Mouse (Mus musculus) neural tube, embryonic 15.5 days (tissue): ENCODE data around the gene Tmem184a. TPM values are rescaled to one million over a fixed set of nuclear protein-coding genes. Genes with fewer than 3 reads are reported as not detected.

Experiments
- ATAC-seq: fragments of 200-750 bp; cut with Nextera tagmentation; 2 replicates; pipeline ENCODE4 v1.8.0; 2017; ENCODE audit warnings: mild to moderate bottlenecking, moderate TSS enrichment, moderate library complexity; ENCODE audit not compliant: low FRiP score
- H3K27ac ChIP-seq: fragments of 300-500 bp; sonication (generic); replicated peaks from 2 replicates; pipeline ENCODE4 v1.5.1; 2015; ENCODE audit warnings: mild to moderate bottlenecking, inconsistent platforms
- H3K27me3 ChIP-seq: fragments of 300-500 bp; sonication (generic); replicated peaks from 2 replicates; pipeline ENCODE4 v1.6.1; 2015; ENCODE audit warnings: inconsistent platforms
- H3K36me3 ChIP-seq: fragments of 300-500 bp; sonication (generic); 2 replicates; pipeline ENCODE4 v1.6.1; 2015; ENCODE audit warnings: inconsistent platforms
- H3K4me1 ChIP-seq: fragments of 300-500 bp; sonication (generic); 2 replicates; pipeline ENCODE4 v1.6.1; 2015; ENCODE audit warnings: inconsistent platforms
- H3K4me2 ChIP-seq: fragments of 300-500 bp; sonication (generic); 2 replicates; pipeline ENCODE4 v1.6.1; 2015; ENCODE audit warnings: inconsistent platforms, mild to moderate bottlenecking, moderate library complexity
- H3K4me3 ChIP-seq: fragments of 300-500 bp; sonication (generic); replicated peaks from 2 replicates; pipeline ENCODE4 v1.5.1; 2015; ENCODE audit warnings: mild to moderate bottlenecking, inconsistent platforms
- H3K9ac ChIP-seq: fragments of 300-500 bp; sonication (generic); replicated peaks from 2 replicates; pipeline ENCODE4 v1.6.1; 2015; ENCODE audit warnings: mild to moderate bottlenecking, inconsistent platforms
- H3K9me3 ChIP-seq: fragments of 300-500 bp; sonication (generic); replicated peaks from 2 replicates; pipeline ENCODE4 v1.6.1; 2016; ENCODE audit warnings: inconsistent platforms
- WGBS: fragments of 180-500 bp; shearing (Covaris S2); methylation state at CpG from one replicate; pipeline ENCODE4 v1.1.7; 2015; ENCODE audit warnings: mixed read lengths; 5-methylcytosine and 5-hydroxymethylcytosine counted together
- polyA plus RNA-seq: library from polyadenylated mRNA; unstranded; fragments of >200 nt; fragmentation: Nextera tagmentation; extraction: Ambion mirVana; gene quantifications from 2 replicates; pipeline ENCODE4 v1.2.1, GENCODE M21; 2015

Tmem184a gene
- 0.20 and 1.7 TPM in 2 replicates for polyA plus RNA-seq

DNA sequence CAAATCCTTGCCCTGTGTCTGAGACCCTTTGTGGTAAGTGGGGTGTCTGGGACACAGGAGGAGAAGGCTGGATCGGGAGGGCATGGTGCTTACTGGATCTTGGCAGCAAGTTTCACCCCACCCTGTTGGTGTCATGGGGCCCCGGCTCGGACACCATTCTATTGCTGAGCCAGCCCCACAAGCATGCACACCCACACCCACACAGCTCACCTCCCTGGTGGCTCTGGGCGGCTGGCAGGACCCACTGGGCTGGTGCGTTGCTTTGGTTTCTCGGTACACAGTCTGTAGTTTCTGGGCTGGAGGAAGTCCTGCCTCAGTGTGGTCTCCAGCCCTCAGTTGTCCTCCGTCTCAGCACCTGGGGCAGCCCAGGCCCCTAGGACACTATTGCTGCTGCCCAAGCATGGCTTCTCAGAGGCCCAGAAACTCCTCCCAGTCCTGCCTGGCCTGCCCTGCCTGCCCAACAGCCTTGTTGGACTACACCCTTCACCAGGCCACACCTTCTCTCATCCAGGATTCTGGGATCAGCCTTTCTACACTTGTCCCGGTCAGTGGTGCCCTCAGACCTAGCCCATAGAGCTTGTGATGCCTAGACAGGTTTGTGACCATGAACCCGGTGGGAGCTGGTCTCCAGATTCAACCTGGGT lies at the start of gene Tmem184a:
TSS of gene Tmem184a (minus strand) at position 380 of the 644 bp plus-strand sequence.
- Histone ChIP-seq H3K27ac (no peak within 1 kb of the TSS), H3K4me3 (no peak within 1 kb of the TSS), H3K36me3 (peaks cover 27% of the 10 kb centered on the region), H3K4me2 (no peak within 1 kb of the TSS), H3K27me3 (peaks cover 14% of the 10 kb centered on the region), H3K4me1 (peaks cover 8% of the 10 kb centered on the region), H3K9ac (no peak within 1 kb of the TSS), H3K9me3 (no peaks in the 10 kb centered on the region)
- no peak for ATAC-seq
- WGBS: 89% methylated on average over 9 of the region's 9 CpGs

DNA sequence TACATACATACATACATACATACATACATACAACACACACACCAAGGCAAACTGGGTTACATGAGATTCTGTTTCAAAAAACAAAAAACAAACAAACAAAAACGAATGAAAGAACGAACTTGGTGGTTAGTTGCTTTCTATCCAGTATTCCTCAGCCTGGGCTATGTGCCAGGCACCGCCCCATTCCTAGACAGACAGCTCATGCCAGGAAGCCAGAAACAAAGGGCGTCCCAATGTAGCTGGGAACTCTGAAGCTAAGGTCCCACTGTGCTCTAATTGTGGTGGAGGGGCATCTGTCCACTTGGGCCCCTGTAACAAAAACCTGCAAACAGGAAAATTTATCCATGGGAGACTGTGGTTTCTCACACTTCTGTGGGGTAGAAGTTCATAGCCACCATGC lies 43.0 kb upstream of the Tmem184a start:
- no peaks in the 10 kb centered on the region for H3K27me3 ChIP-seq
- H3K9ac ChIP-seq: no peak overlapping the region
- H3K27ac ChIP-seq: no peak overlapping the region
- peaks cover 6% of the 10 kb centered on the region for H3K4me1 ChIP-seq
- no peak overlapping the region for H3K4me3 ChIP-seq
- no peaks in the 10 kb centered on the region for H3K36me3 ChIP-seq
- no peak for ATAC-seq
- no peaks in the 10 kb centered on the region for H3K9me3 ChIP-seq
- no peak overlapping the region for H3K4me2 ChIP-seq
- 52% methylated on average over 4 of the region's 4 CpGs for WGBS

DNA sequence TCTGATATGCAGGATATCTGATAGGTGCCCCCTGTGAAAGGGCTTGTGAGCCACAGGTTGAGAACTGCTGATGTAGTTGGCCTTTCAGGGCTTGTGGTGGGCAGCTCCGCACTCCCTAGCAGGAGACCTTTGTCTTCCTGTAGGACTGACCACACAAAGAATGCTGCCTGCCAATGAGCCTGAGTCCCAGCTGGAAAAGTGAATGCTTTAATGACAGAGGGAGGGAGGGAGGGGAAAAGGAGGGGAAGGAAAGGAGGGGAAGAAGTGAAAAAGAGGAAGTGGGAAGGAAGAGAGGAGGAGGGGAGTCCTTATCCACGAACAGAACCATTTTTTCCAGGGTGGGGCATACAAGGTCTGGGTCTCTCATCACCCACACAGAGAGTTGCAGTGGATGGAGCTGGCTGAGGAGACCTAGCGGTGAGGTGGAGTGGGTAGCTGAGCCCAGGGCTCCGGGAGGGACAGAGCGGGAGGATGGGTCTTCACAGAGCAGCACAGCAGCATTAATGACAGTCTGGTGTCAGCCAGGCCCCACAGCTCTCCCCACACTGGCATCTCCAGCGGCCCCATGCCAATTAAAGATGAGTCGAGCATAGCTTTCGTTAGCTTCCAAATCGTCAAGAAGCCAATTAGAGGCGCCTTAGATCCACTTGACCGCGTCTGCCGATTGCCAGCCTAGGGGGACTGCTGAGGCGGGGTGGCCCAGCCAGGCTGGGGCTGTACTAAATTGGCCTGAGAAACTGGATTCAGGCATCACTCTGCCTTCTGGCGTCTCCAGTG lies 40.8 kb upstream of the Tmem184a start:
- ATAC-seq: no peak
- H3K4me1 ChIP-seq: peaks cover 6% of the 10 kb centered on the region
- H3K9me3 ChIP-seq: no peaks in the 10 kb centered on the region
- H3K36me3 ChIP-seq: no peaks in the 10 kb centered on the region
- H3K27me3 ChIP-seq: no peaks in the 10 kb centered on the region
- H3K27ac ChIP-seq: no peak overlapping the region
- no peak overlapping the region for H3K9ac ChIP-seq
- WGBS: 20% methylated on average over 15 of the region's 15 CpGs
- H3K4me3 ChIP-seq: no peak overlapping the region
- peak overlapping the region; percentile 25; the same call in 1 of the 2 replicates for H3K4me2 ChIP-seq

DNA sequence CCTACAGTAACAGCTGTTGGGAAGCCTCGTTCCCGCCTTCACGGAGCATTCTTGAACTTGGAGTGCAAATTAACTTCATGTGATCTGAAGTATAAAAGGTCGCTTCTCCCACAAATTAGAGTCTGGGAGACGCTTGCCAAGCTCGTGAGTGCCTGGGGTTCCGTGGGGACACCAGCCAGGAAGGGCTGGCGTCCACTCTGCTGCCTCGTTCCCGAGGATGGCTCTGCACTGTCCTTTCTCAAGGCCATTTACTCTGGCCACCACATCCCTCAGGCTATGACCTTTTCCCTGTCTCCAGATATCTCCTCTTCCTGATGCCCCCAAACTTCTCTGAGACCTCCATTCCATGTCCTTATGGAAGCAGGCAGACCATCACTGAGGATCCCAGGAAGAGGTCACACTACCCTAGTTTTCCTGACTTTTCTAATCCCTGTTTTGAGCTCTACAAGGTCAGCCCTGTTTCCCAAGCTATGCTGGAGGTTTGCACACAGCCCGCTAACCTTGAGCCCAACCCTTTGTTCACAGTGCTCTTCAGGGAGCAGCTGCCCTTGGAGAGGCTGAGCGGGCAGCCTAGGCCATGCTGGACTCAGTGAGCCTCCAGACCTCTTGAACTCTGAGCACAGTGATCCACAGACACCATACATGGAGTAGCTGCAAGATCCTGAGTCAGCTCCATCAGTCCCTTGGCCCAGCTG lies 30.1 kb upstream of the Tmem184a start:
- H3K4me2 ChIP-seq: no peak overlapping the region
- no peak for ATAC-seq
- H3K9me3 ChIP-seq: 0 out of 2 replicates have a peak, but pooled peaks cover 3% of the 10 kb centered on the region
- no peak overlapping the region for H3K9ac ChIP-seq
- 74% methylated on average over 12 of the region's 12 CpGs for WGBS
- H3K4me1 ChIP-seq: peaks cover 18% of the 10 kb centered on the region
- H3K27ac ChIP-seq: no peak overlapping the region
- no peak overlapping the region for H3K4me3 ChIP-seq
- H3K36me3 ChIP-seq: no peaks in the 10 kb centered on the region
- H3K27me3 ChIP-seq: no peaks in the 10 kb centered on the region

DNA sequence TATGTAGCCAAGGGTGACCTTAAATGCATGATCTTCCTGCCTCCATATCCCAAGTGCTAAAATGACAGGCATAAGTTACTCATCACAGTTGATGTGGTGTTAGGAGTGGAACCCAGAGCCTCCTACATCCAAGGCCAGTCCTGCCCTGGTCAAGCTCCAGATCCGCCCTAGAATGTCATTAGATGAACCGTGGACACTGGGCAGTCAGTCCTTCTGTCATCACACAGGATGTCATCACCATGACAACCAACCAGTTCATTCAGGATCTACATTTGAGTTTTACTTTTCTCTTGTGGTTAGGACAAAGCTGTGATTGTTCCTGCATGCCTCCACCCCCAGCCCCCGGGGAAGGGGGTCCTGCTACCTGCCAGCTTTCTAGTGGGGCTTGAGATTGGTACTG lies 19.4 kb upstream of the Tmem184a start:
- ATAC-seq: no peak
- 24% methylated on average over 3 of the region's 3 CpGs for WGBS
- H3K9me3 ChIP-seq: no peaks in the 10 kb centered on the region; the same call in 1 of the 2 replicates
- no peak overlapping the region for H3K9ac ChIP-seq
- no peaks in the 10 kb centered on the region for H3K4me1 ChIP-seq
- no peak overlapping the region for H3K4me2 ChIP-seq
- no peak overlapping the region for H3K4me3 ChIP-seq
- peaks cover 4% of the 10 kb centered on the region; the same call in 1 of the 2 replicates for H3K27me3 ChIP-seq
- H3K27ac ChIP-seq: no peak overlapping the region
- no peaks in the 10 kb centered on the region for H3K36me3 ChIP-seq

DNA sequence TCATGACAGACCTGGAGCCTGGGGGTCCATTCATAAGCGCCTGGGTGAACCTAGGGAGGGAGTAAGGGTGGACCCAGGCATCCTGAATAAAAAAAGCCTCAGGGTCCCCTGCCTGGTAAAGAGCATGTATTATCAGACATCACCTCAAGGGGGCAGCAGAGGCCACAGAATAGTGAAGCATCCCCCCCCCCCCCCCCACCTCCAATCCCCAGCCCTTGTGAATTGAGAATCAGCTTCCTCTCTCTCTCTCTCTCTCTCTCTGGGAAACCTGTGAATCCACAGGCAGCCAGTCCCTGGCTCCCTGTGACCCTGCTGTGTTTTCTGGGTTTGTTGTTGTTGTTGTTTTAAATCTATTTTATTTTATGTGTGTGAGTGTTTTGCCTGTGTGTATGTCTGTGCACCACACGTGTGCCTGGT lies 18.8 kb upstream of the Tmem184a start:
- H3K9ac ChIP-seq: no peak overlapping the region
- no peaks in the 10 kb centered on the region for H3K9me3 ChIP-seq
- H3K36me3 ChIP-seq: no peaks in the 10 kb centered on the region
- peaks cover 7% of the 10 kb centered on the region; the same call in 1 of the 2 replicates for H3K27me3 ChIP-seq
- no peak; the same call in 1 of the 2 replicates for ATAC-seq
- H3K4me1 ChIP-seq: no peaks in the 10 kb centered on the region
- no peak overlapping the region for H3K4me3 ChIP-seq
- no peak overlapping the region for H3K27ac ChIP-seq
- whole genome bisulfite sequencing: 14% methylated on average over 2 of the region's 2 CpGs
- no peak overlapping the region for H3K4me2 ChIP-seq

DNA sequence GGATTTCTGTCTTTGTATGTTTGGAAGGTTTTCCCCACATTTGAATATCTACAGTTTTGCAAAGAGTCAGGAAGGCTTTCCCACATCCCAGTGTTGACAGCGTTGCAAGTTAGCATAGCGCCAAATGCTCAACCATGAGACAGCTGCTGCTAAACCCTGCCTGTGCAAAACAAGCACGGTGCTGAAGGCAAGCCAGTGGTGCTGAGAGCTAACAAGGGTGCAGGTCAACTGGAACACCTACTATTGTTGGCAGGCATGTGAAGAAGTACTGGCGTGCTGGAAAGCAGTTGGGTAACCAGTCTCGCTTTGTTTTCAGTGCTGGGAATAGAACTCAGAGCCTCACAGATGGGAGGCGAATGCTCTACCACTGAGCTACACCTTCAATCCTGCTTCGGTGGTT lies 16.0 kb upstream of the Tmem184a start:
- ATAC-seq: no peak
- Histone ChIP-seq H3K9me3 (no peaks in the 10 kb centered on the region), H3K4me3 (no peak overlapping the region), H3K9ac (no peak overlapping the region), H3K27me3 (peaks cover 7% of the 10 kb centered on the region; the same call in 1 of the 2 replicates), H3K27ac (no peak overlapping the region), H3K4me2 (no peak overlapping the region), H3K36me3 (no peaks in the 10 kb centered on the region), H3K4me1 (no peaks in the 10 kb centered on the region)
- 90% methylated on average over 7 of the region's 7 CpGs for WGBS

DNA sequence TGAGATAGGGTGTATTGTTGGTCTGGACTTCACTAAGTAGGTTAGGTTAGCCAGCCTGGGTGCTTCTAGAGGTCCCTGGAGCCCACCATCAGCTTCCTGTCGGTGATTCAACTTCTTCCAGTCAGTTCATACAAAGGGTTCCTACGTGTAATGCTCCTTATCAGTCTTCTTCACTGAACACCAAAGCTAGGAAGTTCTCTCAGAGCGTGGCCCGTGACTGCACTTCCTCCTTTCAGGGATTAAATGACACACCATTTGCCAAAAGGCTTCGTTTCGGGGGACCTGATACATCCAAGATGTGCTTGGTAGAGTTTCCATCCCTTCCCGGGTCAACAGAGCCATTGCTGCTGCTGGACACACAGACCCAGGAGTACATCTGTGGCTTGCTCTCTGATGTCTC lies 12.4 kb upstream of the Tmem184a start:
- Histone ChIP-seq H3K27ac (no peak overlapping the region), H3K27me3 (0 out of 2 replicates have a peak, but pooled peaks cover 3% of the 10 kb centered on the region), H3K4me2 (no peak overlapping the region), H3K9ac (no peak overlapping the region), H3K4me1 (no peaks in the 10 kb centered on the region), H3K4me3 (no peak overlapping the region), H3K9me3 (no peaks in the 10 kb centered on the region), H3K36me3 (no peaks in the 10 kb centered on the region)
- ATAC-seq: no peak
- WGBS: 83% methylated on average over 7 of the region's 7 CpGs

DNA sequence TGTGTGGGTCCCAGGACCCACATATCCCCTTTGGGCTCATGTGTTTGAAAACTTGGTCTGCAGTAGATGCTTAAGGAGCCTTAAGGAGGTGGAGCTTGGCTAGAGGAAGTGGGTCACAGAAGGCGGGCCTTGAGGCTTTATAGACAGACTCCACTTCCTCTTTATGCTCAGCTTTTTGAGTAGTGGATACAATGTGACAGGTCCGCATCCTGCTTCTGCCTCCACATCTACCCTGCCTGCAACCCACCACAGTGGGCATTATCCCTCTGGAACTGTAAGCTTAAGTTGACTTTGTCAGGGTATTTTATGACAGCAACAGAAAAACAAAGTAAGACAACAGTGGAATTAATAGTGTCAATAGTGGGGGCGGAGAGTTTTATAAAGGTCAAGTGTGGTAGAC lies 11.0 kb upstream of the Tmem184a start:
- H3K4me2 ChIP-seq: no peak overlapping the region
- no peak overlapping the region for H3K27ac ChIP-seq
- no peak overlapping the region for H3K4me3 ChIP-seq
- H3K27me3 ChIP-seq: 0 out of 2 replicates have a peak, but pooled peaks cover 3% of the 10 kb centered on the region
- no peaks in the 10 kb centered on the region for H3K36me3 ChIP-seq
- ATAC-seq: no peak
- H3K9me3 ChIP-seq: no peaks in the 10 kb centered on the region
- no peak overlapping the region for H3K9ac ChIP-seq
- WGBS: 92% methylated on average over 3 of the region's 3 CpGs
- peaks cover 8% of the 10 kb centered on the region for H3K4me1 ChIP-seq

DNA sequence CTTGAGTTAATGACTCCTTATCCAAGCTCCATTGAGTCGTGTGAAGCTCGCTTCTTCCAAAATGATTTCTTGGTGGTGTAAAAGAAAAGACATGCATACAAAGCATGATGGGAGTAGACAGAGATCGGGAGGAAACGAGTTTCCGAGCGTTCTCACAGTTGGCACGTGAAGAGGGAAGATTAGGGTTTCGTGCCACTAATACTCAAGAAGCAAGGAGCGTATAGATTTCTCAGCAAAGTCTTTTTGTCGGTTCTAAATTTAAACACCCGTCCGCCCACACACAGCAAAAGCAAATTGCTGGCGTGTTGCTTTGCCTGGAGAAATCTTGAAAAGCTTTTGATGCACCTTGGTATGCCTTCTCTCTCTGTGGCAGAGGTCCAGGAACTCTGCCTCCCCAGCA lies 9.7 kb upstream of the Tmem184a start:
- H3K36me3 ChIP-seq: no peaks in the 10 kb centered on the region
- H3K27me3 ChIP-seq: 0 out of 2 replicates have a peak, but pooled peaks cover 3% of the 10 kb centered on the region
- no peak for ATAC-seq
- H3K27ac ChIP-seq: no peak overlapping the region
- no peaks in the 10 kb centered on the region for H3K9me3 ChIP-seq
- H3K9ac ChIP-seq: no peak overlapping the region
- H3K4me1 ChIP-seq: peaks cover 20% of the 10 kb centered on the region
- 78% methylated on average over 13 of the region's 13 CpGs for WGBS
- H3K4me3 ChIP-seq: no peak overlapping the region
- no peak overlapping the region for H3K4me2 ChIP-seq

DNA sequence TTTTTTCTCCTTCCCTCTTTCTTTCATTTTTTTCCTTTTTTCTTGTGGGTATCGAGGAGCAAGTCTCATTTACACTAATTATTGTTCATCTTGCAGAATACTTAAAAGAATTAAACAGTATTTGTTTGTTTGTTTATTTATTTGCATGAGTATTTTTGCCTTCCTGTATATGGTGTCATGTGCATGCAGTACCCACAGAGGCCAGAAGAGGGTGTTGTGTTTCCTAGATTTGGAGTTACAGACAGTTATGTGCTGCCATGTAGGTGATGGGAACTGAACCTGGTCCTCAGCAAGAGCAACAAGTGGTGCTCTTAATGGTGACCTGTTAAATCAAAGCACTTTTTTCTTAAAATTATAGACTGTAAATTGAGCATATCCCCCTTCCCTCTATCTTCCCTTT lies 7.9 kb upstream of the Tmem184a start:
- no peak for ATAC-seq
- no peaks in the 10 kb centered on the region for H3K27me3 ChIP-seq
- no peak overlapping the region for H3K9ac ChIP-seq
- H3K4me2 ChIP-seq: no peak overlapping the region
- peaks cover 13% of the 10 kb centered on the region for H3K36me3 ChIP-seq
- H3K9me3 ChIP-seq: no peaks in the 10 kb centered on the region
- no peak overlapping the region for H3K27ac ChIP-seq
- H3K4me1 ChIP-seq: peaks cover 21% of the 10 kb centered on the region
- no peak overlapping the region for H3K4me3 ChIP-seq
- WGBS: 97% methylated on average over 1 of the region's 1 CpGs
